Mouse (Mus musculus) induced T-regulatory cell, adult 2 months (primary cell): ENCODE measurements around the gene Actr1a.

ENCODE experiments used
- DNase-seq: peaks from one replicate; pipeline ENCODE4 v3.0.0-alpha.2; 2012; ENCODE audit warnings: low read depth

Gene Actr1a

GRCm38 (mm10) chr19:46327531-46328064 lies 68.0 kb downstream of the Actr1a start:
- DNase-seq, result no peak
